Mouse (Mus musculus) heart, postnatal 25 days (tissue): ENCODE measurements around the gene Catsperg2. TPM values are rescaled to one million over a fixed set of nuclear protein-coding genes. Genes with fewer than 3 reads are reported as not detected.
"Not testable (repeated sequence)": the region's sequence is repeated elsewhere in the genome, so short reads cannot be mapped to it uniquely, and the experiment has no call there.

Experiments used
- DNase-seq: peaks from one replicate; pipeline ENCODE4 v3.0.0; 2022; ENCODE audit warnings: low spot score
- intact Hi-C: fragments of 180-260 bp; cut with DNase I; formaldehyde crosslinking; loops from one replicate; pipeline ENCODE4 v1.15.1; 2025
- microRNA-seq: library from miRNA; unstranded; fragments of <30 nt; microRNA quantifications from one replicate; pipeline ENCODE4 v1.2.0, GENCODE M21; 2022
- total RNA-seq, 2 experiments: library from RNA; stranded (reverse); gene quantifications; 2 replicates each; pipeline ENCODE4 v1.2.3; 2021

The Catsperg2 gene
- total RNA-seq = not detected

DNA sequence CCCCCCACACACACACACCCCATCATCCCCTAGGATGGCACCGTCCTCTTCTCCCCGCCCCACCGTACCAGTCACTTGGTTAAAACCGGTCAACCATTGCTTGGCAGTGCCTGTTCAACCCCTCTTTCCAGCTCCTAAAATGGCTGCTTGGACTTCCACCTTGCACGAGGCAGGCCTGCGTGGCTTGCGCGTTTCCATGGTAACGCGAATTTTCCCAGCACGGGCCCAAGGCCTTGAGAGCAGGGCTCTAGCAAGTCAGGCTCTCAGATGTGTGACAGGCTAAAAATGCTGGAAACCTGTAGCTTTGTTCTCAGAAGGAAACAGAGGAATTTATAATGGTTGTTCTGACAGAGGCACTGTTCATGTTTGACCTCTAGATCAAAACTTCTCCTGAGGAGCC, at the start of gene Catsperg2:
Catsperg2 (minus strand) TSS at position 173 of the 400 bp plus-strand sequence.
- DNase-seq, intact Hi-C loops: not testable (repeated sequence)

DNA sequence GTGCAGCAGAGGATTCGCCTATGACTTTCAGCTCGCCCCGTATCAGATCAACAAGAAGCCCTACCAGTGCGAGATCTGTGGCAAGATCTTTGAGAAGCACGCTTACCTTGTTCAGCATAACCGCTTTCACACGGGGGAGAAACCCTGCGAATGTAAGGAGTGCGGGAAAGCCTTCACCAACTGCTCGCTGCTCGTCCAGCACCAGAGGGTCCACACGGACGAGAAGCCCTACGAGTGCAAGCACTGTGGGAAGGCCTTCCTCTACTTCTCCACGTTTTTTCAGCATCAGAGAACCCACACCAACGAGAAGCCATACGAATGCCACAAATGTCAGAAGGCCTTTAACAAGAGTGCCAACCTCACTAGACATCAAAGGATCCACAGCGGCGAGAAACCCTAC, 49.7 kb upstream of the Catsperg2 start:
- intact Hi-C loops = no loop called here
- DNase-seq = no peak

DNA sequence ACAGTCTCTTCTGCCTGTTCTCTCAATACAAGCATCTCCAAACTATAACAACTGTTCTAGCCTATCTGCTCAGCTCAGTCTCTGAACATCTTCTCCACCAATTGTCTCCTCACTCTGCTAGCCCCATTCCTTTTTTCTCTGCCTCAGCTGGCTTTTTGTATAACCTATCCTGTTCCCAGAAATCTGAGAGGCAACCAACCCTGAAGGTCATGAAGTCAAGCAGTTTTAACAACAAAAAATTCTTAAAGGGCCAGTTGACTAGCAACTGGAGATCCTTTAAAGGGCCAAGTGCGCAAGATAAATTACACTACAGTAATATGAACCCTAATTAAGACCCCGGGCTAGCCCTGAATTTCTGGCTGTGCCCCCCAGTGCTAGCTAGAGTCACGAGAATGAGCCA, 47.5 kb upstream of the Catsperg2 start:
- DNase-seq = no peak
- intact Hi-C loops = loop anchor here (5.0 kb wide), 1 partner anchor 83 kb away; the partner anchor contains the start of gene Zfp420

DNA sequence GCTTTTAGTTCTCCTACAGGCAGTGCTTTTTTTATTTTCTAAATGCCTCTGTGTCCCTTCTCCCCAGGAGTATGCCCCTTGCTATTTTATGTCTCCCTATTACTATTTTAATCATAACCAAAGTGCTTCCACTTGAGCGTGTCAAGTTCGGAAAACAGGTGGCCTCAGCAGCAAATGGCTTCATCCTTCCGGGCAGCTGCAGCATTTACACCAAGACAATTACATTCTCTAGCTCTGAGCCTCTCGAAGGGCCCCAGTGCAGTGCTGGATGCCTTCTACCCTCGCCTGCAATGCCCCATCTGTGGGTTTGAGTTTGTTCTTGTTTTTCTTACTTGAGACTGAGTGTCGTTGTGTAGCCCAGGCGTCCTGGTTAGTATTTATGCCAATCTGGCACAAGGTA, 46.7 kb upstream of the Catsperg2 start:
- no peak for DNase-seq
- intact Hi-C loops = loop anchor here (5.0 kb wide), 1 partner anchor 84 kb away; the partner anchor contains the start of gene Zfp420

DNA sequence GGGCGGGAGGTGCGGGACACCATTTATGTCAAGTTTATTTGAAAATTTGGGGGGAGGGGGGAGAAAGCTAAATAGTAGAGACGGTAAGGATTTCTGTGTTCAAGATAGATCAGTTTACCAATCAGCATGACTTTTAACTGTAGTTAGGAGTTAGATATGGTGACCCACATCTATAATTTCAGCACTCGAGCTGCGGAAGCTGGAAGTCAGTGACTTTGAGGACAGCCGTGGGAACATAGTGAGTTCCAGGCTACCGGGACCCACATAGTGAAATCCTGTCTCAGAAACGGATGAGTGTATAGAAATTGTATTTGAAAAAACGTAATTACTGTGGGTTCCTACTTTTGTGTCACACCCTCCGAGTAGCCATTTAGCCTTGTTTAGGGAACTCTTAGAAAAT, 42.1 kb upstream of the Catsperg2 start:
- intact Hi-C loops = loop anchor here (2.0 to 5.0 kb wide), 4 partner anchors 14 to 213 kb away; partner anchors contain the start of genes Zfp30 and Zfp568
- no peak for DNase-seq

DNA sequence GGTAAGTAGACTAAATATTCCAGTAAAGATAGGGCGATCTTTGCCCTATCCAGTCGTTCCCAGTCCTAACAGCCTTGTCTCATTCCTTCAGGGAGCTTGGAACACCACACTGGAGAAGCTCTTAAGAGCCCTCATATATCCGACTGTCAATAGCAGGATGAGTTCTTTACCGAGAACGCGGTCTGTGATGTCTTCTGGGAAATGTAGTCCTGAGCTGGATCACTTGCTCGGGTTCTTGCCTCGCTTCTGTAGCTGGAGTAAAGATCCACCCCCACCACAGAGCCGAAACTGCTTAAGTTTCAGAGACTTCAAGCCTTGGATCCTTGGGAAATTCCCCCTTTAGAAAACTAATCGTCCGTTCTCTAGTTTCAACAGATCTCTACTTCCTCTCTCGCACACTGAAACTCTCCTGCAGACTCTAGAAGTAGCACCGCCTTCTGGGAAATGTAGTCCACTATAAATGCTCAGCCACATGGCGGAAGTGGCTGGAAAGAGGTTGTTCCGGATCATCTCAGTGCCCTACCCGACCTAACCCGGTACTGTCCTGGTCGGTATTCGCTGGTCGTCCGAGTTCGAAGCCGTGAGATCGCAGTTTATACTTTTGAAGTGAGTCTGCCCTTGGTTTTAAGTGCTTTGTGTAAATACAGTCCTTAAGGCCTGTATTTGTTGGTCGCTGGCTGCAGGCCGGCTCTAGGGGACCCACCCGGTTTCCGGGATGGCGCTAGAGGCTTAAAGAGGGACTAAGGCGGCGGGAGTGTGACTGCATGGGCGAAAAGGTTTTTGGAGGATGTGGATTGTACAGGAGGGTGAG, 41.5 kb upstream of the Catsperg2 start, which contains the start of gene Zfp84:
Zfp84 (plus strand) TSS at position 463 of the 811 bp plus-strand sequence.
- intact Hi-C loops = loop anchor here (2.0 to 5.0 kb wide), 4 partner anchors 15 to 214 kb away; partner anchors contain the start of genes Zfp30 and Zfp568
- DNase-seq = peak; percentile 85

DNA sequence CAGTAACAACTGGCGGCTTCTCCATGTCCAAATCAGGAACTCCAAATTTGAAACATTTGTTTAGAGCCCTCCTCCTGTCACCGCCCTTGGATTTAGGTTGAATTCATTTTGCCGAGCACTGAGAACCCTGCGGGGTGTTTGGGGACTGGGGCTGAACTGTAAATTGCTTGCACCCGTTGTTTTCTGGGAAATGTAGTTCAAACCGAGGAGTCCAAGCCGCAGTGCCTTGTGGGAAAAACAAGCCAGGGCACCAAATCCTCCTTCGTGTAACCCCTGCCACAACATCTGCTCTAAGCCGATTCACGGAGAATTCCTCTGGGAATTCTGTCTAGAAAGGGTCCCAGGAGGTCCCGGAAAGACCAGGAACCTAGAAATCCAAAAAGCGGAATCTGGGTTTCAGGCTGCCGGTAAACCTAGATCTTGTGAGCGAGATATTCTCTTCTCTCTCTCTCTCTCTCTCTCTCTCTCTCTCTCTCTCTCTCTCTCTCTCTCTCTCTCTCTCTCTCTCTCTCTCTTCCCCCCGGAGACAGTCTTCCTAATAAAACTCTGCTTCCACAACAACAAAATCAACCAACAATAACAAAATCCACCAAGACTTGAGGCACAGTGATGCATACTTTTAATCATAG, 40.3 kb upstream of the Catsperg2 start:
- intact Hi-C loops = loop anchor here (5.0 kb wide), 2 partner anchors 145 to 215 kb away; partner anchors contain the start of gene Zfp568
- peak; percentile 62 for DNase-seq

DNA sequence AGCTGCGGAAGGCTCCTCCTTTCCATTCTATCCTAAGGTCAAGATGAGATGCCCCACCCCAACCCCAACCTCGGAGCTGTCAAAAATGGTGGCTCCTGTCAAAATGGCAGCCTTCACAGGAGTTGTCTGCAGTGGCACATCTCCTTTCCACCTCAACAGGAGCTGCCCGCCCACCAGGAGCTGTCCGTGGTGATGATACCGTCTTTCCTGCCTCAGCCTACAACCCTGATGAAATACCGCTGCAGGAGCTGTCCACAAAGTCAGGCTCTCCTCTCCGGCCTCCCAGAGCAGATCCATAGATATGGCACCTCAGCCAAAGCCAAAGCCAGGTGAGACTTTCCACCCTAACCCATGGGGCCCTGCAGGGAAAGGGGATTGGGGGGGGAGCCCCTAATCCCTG, 37.9 kb upstream of the Catsperg2 start:
- DNase-seq = no peak
- intact Hi-C loops = loop anchor here (5.0 kb wide), 2 partner anchors 148 to 218 kb away; partner anchors contain the start of gene Zfp568

DNA sequence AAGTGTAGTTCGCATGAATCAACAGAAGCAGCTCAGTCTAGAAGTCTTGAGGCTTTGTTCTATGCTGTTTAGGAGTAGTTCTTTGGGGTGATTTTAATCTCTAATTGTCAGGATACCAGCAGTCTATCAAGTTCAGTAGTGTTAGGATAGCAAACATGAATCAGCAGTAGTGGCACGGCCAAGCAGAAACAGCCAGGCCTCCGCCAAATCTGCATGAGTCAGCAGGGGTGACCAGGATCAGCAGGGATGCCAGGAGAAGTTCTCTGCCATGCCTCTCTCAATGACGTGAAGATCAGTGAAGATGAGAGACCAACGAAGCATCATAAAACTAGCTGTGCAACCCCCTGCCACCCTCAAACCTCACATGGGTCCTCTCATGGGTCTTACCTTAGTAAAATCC, 33.6 kb upstream of the Catsperg2 start:
- DNase-seq = no peak
- intact Hi-C loops = no loop called here

DNA sequence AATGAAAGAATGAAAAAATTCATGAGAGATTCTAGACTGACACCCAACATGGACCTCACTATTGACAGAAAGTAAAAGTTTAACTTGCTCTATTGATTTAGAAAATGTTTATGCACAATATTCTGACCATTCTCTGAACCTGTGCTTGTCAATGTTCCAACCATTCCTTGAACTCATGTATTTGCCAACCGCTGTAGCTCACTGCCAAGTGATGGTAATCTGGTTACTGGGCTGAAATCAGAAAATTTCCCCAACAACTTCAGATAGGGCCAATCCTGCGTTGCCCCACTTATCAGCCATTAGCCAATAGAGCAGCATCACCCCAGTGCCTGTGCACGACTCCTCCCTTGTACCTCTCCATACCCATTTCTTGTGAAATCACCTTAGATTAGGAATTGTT, 15.4 kb upstream of the Catsperg2 start:
- intact Hi-C loops = no loop called here
- DNase-seq = no peak

DNA sequence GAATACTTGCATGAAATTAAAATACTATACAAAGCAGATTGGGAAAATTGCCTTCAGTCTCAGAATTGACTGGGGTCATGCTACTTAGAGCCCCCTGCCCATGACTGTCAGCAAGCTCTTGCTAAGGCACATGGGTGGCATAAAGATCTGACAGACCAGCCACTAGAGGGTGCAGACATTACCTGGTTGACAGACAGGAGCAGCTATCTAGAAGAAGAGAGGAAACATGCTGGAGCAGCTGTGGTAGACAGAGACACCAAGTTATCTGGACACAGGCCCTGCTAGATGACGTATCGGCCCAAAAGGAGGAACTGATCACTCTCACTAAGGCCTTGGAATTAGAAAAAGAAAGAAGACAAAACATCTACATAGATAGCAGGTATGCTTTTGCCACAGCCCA, 1.2 kb upstream of the Catsperg2 start:
- no peak for DNase-seq
- intact Hi-C loops = no loop called here

DNA sequence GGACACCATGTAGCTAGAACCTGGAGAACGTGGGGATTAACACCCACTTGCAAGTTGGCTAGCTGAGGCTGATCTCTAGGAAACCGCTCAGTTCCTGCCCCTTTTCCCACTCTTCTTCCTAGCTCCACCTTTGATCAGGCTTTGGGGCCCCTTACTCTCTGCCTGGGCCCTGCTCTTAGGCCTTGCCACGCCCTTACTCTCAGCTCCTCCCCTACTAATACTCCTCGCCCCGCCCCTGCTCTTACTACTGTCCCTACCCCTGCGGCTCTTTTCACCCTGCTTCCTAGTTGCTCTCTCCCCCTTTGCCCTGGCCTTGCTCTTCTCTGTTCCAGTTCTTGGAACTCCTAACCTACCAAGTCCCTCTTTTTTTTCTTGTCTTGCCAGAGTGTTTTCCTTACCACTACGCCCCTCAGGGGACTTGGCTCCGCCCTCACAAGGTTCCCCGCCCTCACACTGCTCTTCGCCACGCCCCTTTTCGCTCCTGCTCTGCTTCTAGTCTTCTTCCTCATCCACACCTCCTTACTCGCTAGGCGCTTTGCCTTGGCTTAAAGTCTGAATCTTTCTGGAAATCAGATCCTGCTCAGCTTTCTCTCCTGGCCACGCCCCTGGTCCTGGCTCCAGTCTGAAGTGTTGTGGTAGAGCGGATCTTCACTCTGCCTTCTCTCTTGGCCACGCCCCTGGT, 1.2 kb downstream of the Catsperg2 start:
- DNase-seq, intact Hi-C loops: not testable (repeated sequence)

DNA sequence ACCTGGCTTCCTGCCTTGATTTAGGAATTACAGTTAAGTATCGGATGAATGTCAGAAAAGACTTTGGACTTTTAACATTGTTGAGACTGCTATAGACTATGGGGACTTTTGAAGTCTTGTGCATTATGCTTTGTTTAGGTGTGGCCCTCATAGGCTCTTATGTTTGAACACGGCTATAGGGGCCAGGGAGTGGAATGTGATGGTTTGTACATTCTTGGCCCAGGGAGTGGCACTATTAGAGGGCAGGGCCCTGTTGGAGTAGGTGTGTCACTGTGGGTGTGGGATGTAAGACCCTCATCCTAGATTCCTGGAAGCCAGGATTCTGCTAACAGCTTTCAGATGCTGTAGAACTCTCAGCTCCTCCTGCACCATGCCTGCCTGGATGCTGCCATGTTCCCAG, 17.9 kb downstream of the Catsperg2 start:
- intact Hi-C loops, DNase-seq: not testable (repeated sequence)

DNA sequence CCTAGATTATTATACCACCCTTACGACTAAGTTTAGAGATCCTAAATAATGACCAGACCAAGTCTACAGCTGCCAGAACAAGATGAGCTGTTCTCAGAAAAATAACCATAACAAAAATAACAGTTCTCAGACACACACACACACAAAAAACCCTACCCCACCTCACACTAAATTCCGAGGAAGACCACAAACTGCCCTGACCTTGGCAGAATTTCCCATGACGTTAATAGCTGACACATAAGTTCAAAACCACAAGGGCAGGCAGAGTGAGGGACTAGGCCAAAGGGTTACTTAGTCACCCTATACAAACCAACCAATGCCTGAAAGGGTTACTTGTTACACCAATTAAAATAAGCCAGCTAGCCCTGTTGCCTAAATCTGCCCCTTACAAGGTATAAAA, 31.6 kb downstream of the Catsperg2 start:
- DNase-seq, intact Hi-C loops: not testable (repeated sequence)

DNA sequence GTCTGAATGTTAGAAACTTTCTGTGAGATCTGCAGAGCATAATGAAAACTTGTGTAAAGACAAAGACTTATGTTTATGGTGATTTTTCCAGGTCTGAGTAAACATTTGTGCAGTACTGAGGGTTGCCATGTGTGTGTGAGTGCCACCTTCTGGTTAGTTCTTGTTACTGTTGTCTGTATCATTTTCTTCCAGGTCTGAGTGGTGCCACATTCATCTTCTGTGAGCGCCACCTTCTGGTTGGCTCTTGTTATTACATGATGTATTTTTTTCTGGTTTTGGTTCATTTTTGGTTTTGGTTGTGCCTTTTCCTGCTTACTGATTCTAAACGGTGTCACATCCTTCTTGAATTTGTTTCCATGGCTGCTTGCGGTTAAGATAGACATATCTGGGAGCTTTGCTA, 45.0 kb downstream of the Catsperg2 start:
- intact Hi-C loops = no loop called here
- DNase-seq = no peak

Small RNA genes lying within 50 kb of the gene (microRNA-seq; reads per million reads assigned to microRNA genes)
- gene Mir1964 = 10.6 reads per million, percentile 25 among the genes with 10 or more reads in this experiment

Other genes starting within 250 kb of the Catsperg2 start
- gene Sipa1l3, start 208.4 kb downstream of the Catsperg2 start, total RNA-seq = 1 to 10 TPM; 8.8 to 9.4 TPM
- gene Zfp84, start 41.5 kb upstream of the Catsperg2 start, total RNA-seq = 10 to 100 TPM; 10.2 to 12.4 TPM
- gene Zfp30, start 57.0 kb upstream of the Catsperg2 start, total RNA-seq = 1 to 10 TPM; 5.2 to 6.1 TPM
- gene Zfp790, start 89.1 kb upstream of the Catsperg2 start, total RNA-seq = 10 to 100 TPM; 12.4 to 12.7 TPM
- gene Zfp940, start 126.6 kb upstream of the Catsperg2 start, total RNA-seq = 1 to 10 TPM in 1 of 2 experiments, under 1 TPM in 1; 0.16 to 1.1 TPM
- gene Zfp420, start 132.9 kb upstream of the Catsperg2 start, total RNA-seq = 1 to 10 TPM; 3.0 to 3.5 TPM
- 1 to 10 TPM; 7.0 to 8.7 TPM for gene Zfp27, start 179.5 kb upstream of the Catsperg2 start, total RNA-seq
- gene Zfp383, start 181.2 kb upstream of the Catsperg2 start, total RNA-seq = 1 to 10 TPM; 6.2 to 8.2 TPM
- 1 to 10 TPM; 6.6 to 7.8 TPM for gene Zfp74, start 227.1 kb upstream of the Catsperg2 start, total RNA-seq